Mouse (Mus musculus): Measurements from ENCODE around the gene Plekhg4.

The Plekhg4 gene

DNA sequence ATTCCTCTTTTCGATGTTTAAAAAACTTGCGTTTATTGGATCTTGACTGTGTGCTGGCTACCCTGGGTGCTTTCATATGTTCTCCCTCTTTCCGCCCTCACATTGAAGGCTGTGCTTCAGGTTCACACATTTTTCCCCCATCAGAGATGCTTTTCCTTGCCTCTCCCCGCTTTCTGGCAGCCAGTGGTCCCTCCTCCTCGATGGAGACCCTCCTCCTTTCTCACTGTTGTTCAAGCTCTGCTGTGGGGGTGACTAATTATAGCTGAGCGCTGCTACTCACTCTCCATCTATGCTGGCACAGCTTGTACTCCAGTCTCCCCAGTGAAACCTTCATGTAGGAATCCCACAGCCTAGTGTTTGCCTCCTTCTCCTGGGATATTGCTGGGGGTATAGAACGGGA lies 22.9 kb upstream of the Plekhg4 start:
- no peak for DNase-seq

DNA sequence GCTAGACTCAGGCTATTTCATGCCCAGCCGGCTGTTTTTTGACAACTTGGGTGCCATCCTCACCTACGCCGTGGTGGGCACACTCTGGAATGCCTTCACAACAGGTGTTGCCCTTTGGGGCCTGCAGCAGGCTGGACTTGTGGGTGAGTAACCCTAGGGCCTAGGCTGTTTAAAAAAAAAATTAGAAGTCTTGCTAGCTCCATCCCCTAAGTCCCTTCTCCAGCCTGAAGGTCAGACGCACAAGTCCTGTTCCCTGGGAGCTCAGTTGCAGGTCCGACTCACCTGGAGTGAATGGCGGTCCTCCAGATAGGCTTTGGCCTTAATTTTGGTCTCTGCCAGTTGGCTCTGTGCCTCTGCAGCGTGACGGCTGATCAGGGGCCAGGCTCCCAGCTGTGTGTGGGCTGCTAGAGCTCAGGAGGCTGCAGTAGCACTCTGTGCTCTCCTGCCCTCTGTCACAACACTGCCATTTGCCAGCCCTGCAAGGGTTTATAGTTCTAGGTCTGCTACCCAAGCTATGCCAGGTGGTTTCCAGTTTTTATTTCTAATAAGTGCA lies 19.4 kb upstream of the Plekhg4 start:
- DNase-seq = no peak

DNA sequence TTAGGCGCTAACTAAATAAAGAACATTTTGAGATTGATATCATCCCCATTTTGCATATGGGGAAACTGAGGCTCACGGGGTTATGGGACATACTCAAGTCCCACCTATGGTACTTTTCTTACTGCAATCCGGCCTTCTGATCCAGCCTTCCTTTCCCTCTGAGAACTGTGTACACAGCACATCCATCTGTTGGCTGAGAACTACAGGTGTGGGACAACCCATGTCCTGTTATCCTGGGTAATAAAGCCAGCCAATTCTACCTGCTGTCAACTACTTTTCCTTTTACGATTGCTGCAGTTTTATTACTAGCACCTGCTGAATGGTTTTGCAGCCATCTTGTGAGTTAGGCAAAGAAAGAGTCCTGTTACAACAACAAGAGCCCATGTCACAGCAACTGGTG lies 18.5 kb upstream of the Plekhg4 start:
- no peak for DNase-seq

DNA sequence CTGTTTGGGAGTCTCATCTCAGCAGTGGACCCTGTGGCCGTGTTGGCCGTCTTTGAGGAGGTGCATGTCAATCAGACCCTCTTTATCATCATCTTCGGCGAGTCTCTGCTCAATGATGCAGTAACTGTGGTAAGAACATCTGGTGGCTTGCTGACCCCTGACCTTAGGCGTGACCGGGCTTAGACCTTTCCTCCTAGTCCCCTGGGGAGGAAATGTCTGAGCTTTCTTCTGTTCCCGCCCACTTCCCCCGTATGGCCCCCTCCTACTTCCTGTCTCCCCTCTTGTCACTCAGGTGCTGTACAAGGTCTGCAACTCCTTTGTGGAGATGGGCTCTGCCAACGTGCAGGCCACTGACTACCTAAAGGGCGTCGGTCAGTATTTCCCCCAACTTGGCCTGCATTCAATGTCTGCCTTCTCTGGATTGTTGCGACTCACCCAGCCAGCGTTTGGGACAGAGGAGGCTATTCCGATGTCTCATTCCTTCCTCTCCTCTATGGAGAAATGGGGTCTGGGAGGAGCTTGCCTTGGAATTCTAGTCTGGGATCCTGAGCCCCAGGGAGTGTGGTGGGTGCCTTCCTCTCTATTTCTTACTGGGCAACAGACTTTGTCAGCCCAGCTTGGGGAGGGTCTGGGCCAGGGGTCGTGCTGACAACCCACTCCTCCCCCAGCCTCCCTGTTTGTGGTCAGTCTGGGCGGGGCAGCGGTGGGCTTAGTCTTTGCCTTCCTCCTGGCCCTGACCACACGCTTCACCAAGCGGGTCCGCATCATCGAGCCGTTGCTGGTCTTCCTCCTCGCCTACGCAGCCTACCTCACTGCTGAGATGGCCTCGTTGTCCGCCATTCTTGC lies 17.7 kb upstream of the Plekhg4 start:
- DNase-seq = peak; percentile 65

DNA sequence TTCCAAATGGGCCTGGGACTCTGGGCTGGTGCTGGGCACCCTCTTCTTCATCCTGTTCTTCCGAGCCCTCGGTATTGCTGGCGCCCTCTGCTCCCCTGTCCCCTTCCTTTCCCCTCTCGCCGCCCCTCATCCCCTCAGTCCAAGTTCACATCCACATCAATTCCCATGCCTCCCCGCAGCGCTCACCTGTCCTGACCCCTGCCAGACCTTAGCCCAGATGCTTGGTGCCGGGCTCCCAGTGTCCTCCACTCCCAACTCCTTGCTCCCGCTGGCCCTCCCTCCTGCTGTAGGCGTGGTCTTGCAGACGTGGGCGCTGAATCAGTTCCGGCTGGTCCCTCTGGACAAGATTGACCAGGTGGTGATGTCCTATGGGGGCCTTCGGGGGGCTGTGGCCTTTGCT lies 16.4 kb upstream of the Plekhg4 start:
- no peak for DNase-seq

DNA sequence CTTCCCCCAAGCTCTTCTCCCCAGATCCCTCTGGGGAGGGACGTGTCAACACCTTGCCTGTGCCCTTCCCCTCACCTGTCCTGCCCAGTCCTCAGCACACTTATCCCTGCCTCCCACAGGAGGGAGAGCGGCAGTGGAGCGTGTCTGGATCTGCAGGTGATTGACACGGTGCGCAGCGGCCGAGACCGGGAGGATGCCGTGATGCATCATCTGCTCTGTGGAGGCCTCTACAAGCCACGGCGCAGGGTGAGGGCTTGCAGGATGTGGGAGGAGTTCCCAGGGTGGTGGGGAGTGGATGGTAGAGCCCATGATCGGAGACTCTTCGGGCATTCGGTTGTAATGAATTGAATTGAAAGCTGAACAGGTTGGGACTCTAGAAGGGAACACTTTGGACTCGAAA lies 13.9 kb upstream of the Plekhg4 start:
- DNase-seq = no peak

DNA sequence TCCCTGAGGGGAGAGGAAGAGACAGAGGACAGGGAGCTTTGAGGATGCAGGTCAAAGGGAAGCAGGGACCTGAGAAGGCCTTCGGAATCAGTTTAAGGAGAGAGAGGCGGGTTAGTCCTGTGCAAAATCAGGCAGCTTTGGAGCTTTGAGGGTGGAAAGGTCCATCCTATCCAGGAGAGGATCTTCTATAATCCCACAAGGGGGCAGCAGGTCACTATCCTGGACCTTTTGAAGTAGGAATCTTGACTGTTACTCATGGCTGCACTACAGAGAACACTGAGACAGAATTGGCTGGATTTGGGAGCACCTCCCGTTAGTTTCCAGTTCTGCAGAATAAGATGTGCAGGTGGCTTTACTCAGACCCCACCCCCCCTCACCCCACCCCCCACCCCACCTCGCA lies 13.4 kb upstream of the Plekhg4 start:
- DNase-seq = no peak

DNA sequence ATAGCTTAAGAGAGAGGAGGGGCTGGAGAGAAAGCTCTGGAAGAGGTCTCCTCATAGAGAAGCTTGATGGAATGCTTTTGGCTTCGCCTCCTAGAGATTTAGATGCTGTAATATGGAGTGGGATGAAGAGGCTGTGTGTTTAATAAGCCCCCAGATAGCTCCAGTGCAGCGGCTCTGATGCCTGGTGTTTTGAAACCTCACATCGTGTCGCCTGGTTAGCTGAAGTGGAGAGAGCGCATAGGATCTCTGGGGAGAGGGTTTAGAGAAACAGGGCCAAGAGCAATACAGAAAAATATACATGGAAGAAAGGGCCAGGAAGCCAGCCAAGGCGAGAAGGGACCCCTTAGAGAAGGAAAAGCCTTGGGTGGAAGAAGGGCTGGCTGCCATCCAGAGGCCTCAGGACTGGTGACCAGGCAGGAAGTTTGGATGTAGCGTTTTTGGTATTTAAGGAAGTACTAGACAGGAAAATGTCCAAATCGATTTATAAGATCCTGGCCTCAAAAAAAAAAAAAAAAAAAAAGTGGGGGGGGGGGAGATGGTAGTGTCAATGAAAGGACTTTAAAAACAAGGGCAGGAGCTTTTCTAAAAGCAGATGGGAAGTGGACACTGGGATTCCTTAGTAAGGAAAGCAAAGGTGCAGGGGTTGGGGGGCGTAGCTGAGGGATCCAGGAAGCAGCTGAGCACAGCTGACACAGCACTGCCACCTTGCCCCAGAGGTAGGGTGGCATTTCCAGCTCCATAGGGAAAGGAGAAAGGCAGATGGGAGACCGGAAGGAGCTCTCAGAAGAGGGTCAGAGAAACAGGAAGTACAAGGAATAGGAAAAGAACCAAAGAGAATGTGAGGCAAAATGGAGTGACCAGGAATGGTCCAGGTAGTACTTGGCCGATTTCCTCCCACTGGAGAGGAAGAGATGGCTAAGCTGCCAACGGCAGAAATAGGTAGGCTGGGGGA lies 11.0 kb upstream of the Plekhg4 start:
- no peak for DNase-seq

DNA sequence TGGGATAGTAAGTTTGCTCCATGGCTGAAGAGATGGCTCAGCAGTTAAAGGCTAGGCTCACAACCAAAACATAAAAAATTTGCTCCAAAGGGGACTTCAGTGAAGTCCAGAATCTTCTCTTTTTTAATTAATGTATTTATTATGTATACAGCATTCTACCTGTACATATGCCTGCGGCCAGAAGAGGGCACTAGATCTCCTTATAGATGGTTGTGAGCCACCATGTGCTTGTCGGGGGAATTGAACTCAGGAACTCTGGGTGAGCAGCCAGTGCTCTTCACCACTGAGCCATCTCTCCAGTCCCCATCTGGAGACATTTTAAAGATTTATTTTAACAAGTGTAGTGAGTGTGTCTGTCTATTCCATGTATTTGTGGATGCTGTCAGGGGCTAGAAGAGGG lies 6.0 kb upstream of the Plekhg4 start:
- DNase-seq = peak; percentile 29

DNA sequence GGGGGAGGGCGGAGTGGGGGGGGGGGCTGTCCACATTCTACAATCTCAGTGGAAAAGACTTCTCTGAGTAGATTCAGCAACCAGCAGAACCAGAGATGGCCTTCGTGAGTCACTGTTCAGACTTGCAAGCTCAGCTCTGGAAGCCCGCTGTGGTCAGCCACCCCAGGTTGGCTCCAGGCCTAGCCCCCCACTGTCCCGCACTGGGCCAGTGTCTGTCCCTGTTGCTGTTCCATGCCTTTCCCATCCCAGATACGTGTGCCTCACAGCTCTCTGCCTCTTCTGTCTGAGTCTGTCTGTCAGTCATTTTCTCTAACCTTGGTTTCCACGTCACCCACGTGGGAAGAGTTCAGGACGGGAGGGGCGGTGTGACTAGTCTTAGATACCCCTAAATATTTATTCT lies 601 bp upstream of the Plekhg4 start:
- DNase-seq = no peak

DNA sequence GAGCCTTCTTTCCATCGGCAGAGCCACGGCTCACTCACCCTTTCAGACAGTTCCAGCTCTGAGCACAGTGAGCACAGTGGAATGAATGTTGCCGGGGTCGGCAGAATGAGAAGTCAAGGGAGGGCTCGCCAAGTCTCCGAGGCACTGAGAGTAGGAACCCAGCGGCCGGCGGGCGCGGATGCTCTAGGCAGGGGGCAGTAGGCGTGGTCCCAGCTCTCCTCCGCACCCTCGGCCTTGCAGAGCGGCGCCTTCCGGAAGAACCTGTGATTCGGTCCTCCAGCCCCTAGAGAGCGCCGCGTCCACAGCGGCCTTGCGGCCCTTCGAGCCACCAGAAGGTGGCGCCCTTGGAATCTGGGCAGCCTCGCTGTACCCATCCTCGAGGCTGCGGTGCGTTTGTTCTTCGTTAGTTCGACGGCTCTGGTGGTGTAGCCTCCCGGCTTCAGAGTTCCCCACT lies 1.5 kb downstream of the Plekhg4 start:
- peak; percentile 11 for DNase-seq

DNA sequence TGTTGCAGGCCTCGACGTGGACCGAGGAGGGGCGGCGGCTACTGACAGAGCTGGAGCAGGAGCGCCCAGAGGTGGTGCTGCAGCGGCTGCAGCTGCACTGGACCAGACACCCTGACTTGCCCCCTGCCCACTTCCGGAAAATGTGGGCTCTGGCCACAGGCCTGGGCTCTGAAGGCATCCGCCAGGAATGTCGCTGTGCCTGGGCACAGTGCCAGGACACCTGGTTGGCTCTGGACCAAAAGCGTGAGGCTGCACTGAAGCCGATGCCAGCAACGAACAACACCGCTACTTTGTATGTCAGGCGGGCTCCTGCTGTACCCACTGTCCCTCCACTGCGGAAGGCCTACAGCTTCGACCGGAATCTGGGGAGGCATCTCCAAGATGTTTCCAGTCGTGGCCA lies 5.6 kb downstream of the Plekhg4 start:
- DNase-seq = no peak

DNA sequence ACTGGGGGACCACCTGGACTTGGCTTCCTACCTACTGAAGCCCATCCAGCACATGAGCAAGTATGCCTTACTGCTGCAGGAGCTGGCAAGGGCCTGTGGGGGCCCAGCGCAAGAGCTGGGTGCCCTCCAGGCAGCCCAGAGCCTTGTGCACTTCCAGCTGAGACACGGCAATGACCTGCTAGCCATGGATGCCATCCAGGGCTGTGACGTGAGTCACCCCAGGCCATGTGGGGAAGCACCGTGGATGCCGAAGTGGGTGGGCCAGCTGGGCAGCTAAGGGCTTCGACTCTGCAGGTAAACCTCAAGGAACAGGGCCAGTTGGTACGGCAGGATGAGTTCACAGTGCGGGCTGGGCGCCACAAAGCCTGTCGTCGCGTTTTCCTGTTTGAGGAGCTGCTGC lies 7.2 kb downstream of the Plekhg4 start:
- no peak for DNase-seq

DNA sequence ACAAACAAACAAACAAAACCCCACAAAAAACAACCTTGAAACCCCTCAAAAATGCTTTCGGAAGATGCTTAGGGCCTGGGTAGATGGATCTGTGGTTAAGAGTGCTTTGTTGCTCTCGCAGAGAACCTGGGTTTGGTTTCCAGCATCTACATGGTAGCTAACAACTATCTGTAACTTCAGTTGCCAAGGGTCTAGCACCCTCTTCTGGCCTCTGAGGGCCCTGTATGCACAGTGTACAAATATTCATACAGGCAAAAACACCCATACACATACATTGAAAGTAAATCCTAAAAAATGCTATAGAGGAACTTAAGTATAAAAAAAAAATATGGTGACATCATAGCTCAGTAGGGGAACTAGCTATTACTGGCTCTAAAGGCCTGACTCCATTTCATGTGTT lies 11.0 kb downstream of the Plekhg4 start:
- no peak for DNase-seq

DNA sequence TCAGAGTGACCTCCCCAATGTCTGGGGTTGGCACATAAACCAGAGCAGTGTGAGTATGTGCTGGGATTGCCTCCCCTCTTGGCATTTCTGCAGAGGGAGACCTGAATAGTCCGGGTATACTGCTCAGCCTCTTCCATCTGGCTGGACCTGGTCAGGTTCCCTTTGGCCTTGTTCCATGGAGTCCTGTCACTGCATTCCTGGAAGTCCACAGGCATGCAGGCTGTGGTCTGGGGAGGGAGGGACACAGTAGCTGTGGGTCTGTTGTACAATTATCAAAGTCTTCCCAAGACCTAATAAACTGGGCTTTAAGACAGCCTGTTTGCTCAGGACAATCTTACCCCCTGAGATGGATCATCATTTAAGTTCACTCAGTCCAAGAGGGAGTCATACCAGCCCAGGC lies 14.1 kb downstream of the Plekhg4 start:
- DNase-seq = no peak

DNA sequence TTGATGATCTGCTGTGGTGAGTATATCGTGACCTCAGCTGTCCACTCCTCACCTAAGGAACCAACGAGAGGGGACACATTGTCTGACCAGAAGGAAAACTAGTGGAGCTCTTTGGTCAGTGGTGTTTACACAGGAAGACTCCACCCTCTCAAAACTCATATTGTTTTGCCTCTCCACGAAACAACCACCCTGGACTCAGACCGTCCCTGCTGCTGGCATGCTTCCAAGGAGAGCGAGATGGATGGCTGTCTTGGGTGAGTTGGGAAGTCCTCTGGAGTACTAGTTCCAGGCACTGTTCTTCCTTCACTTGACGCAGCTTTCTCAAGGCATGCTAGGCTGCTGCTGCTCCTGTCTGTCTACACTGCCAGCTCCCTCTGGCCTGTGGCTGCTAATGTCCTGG lies 16.0 kb downstream of the Plekhg4 start:
- DNase-seq = no peak

DNA sequence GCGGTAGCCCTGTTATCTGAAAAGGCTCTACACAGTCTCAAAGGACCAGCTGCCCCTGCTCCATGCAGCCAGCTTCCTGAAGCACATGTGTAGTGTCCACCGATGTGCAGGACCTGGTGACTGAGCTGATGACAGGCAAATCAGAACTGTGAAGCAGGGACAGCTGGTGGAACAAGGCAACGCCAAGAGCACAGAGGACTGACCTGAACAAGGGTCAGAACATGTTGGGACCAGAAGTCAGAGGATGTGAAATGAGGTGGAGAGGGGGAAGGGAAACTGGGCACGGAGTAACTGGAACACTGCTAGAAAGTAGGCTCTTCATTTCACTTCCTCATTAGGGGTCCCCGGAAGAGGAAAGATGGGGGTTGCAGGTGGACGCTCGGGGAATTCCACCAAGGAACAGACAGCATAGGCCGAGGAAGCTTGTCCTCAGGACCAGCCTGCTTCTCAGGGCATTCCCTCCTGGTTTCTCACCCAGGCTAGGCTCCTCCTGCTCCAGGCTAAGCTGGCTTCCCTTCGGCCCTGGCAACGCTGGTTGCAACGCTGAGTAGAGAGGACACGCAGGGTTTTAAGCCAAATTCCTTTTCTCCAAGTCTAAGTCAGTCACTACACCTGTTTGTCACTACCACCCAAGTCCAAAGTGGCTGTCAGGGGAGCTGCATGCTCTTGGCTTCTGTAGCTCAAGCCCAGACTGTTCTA lies 20.2 kb downstream of the Plekhg4 start:
- no peak for DNase-seq

DNA sequence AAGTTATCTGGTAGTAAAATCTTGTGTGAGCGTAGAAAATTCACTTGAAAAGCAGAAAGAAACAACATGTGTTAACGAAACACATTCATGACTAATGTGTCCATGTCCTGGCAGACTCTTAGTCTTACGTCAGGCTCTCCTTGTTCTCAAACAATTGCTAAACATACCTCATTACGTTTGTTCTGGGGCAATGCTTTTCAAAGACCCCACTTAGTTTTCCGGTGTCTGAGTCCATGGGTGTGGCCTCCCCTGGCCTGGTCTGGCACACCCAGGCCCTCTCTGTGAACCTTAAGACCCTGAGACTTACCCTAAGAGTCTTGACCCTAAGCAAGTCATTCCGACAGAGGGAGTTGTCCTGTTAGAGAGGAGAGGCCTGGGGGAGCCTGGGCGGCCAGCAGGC lies 20.8 kb downstream of the Plekhg4 start:
- DNase-seq = no peak

DNA sequence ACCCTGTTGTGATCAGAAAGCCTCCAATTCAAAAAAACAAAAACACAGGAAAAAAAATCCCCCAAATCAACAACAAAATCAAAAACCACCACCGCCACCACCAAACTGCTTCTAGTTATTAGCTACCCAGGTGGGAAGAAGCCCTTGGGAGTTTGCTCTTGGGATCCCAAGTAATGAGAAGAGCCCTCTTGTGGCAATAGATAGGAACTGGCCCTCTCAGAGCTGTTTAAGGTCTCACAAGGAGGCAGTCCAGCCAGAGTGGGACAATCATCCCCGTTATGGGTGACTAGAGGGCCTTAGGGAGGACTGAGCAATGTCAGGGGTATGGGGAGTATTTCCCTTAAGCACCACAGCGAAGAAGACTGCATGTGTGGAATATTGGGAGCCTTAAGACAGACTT lies 24.7 kb downstream of the Plekhg4 start:
- DNase-seq = peak; percentile 36

DNA sequence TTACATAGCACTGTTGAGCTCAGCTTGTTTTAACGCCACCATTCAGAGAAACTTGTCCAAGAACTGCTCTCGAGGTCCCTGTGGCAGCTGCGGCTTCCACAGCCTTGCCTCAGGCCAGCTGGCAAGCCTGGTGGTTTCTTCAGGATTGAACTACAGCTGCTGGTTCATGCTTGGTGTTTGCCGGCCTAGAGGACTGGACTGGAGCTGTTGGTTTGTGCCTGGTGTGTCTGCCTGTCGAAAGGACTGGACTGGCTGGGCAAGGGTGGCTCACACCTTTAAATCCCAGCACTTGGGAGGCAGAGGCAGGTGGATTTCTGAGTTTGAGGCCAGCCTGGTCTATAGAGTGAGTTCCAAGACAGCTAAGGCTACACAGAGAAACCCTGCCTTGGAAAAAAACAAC lies 26.9 kb downstream of the Plekhg4 start:
- no peak for DNase-seq

DNA sequence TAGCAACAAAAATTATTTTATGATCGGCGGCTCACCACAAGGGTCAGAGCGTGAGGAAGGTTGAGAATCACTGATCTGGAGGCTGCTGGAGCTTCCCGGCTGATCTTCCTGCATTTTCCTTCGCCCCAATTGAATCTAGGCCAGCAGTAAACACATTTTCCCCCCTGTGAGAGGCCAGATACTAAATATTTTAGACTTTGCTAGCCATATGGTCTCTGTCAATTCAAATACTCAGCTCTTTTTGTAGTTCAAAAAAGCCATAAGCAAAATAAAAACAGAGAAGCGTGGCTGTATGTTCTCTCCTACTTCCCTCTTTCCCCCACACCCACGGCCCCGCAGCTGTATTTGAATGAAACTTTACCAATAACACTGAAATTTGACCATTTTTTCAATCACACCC lies 30.4 kb downstream of the Plekhg4 start:
- DNase-seq = no peak

DNA sequence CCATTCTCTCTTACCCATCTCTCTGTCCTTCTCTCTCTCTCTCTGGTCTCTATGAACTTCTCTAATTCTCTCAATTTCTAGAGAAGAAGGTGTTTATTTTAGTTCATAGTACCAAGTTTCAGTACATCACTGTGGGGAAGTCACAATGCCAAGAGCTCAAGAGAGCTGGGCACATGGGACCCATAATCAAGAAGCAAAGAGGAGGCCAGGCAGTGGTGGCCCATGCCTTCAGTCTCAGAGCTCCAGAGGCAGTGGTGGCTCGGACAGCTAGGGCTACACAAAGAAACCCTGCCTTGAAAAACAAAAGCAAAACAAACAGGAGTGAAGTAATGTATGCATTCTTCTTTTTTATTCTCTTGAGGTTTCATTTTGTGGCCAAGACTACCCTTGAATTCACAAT lies 31.4 kb downstream of the Plekhg4 start:
- no peak for DNase-seq

DNA sequence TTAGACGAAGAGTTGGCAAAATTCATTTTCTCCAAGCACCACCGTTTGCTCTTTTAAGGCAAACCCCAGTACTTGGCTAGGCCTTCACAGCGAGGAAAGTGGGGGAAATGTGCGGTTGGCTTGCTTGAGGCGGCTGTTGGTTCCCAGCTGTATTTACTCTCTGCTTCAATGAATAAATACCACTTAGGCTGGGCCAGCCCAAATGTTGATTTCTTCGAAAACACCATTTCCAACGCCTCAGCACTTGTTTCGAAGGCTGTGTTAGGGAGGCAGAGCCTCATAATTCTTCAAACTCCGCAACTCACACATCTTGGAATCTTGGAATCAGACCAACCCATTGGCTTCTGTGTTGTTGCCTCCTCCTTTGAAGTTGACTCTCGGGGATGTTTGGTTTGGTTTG lies 33.3 kb downstream of the Plekhg4 start:
- no peak for DNase-seq
